In the genomic region with DNA sequence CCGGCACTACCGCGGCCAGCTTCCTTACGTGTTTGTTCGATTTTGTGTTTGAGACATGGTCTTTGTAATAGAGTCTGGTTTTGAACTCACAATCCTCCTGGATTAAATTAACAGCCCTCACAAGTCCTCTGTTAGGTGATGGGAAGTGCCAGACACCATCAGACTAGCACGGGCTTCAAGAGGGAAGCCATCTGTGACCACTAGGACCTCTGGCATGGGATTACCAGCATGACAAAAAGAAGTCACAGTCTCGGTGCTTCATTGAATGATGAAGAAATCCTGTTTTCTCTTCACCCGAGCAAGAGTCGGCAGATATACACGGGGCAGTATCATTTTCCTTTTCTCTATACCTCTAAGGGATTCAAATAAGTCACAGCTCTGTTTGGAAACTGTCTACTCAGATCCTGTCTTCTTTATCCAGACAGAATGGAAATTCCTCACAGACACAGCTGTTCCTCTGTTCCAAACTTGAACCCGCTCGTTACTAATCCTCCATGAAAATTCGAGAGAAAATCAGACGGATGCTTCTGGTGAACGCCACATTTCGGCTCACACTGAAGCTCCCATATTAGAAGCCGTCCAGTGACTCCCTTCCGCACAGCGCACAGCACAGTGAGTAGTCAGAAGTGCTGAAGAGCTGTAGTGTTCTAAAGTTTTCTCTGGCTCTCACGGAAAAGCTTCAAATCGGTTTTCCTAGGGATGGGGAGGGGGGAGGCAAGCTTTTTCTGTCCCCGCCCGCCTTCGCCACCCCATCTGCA, we compare ENCODE assay signal across 10 mouse cellular contexts. TPM values are rescaled to one million over a fixed set of nuclear protein-coding genes. Genes with fewer than 3 reads are reported as not detected.
A peak's percentile ranks its signal among the peaks of the same experiment; 100 is the strongest.
DNase-seq lines count a peak whose midpoint lies in the region; ATAC-seq lines count a peak whose summit lies in the region.
"Had no signal": no experiment of that assay in that cellular context is flagged by ENCODE, and none has a peak within 500 bp of the region (broad histone marks: within the 10 kb centered on the region; RNA-seq: fewer than 3 reads in every experiment).

No protein-coding gene starts in this region.

- H3K4me1 ChIP-seq in heart, embryonic 15.5 days (replicated peaks), result peaks cover 4% of the 10 kb centered on the region
- peaks cover 9% of the 10 kb centered on the region for H3K4me1 ChIP-seq in midbrain, embryonic 11.5 days (ENCODE audit: control insufficient read depth, insufficient read depth, low read length)

- peak overlapping the region; percentile 3; the same call in 1 of the 2 replicates for H3K9ac ChIP-seq in heart, embryonic 15.5 days
- peak overlapping the region; percentile 41 for H3K9ac ChIP-seq in midbrain, embryonic 11.5 days (ENCODE audit: low read length)

- peak overlapping the region; percentile 25 for H3K4me3 ChIP-seq in heart, embryonic 15.5 days
- H3K4me3 ChIP-seq in midbrain, embryonic 11.5 days (ENCODE audit: low read depth, low read length), result 0 out of 2 replicates have a peak overlapping the region, but pooled peaks have one; percentile 7
- H3K4me3 ChIP-seq: myocyte had no signal

- H3K4me2 ChIP-seq in heart, embryonic 15.5 days, result peak overlapping the region; percentile 55
- peak overlapping the region; percentile 35 for H3K4me2 ChIP-seq in midbrain, embryonic 11.5 days

- no peaks in the 10 kb centered on the region for H3K9me3 ChIP-seq in heart, embryonic 15.5 days (replicated peaks)
- no peaks in the 10 kb centered on the region for H3K9me3 ChIP-seq in midbrain, embryonic 11.5 days (ENCODE audit: control insufficient read depth, low read length)

- ATAC-seq in heart, embryonic 15.5 days (replicated peaks; ENCODE audit: insufficient number of reproducible peaks, insufficient read depth, low FRiP score, low read depth), result no peak
- ATAC-seq in midbrain, embryonic 11.5 days (ENCODE audit: low FRiP score), result peak; percentile 88

- H3K27ac ChIP-seq in heart, embryonic 15.5 days, result no peak overlapping the region
- peak overlapping the region; percentile 74 for H3K27ac ChIP-seq in midbrain, embryonic 11.5 days (ENCODE audit: low read depth, low read length)

- no peaks in the 10 kb centered on the region for H3K27me3 ChIP-seq in heart, embryonic 15.5 days
- H3K27me3 ChIP-seq in midbrain, embryonic 11.5 days (ENCODE audit: control insufficient read depth, insufficient read depth, low read length), result no peaks in the 10 kb centered on the region; the same call in 1 of the 2 replicates

- peak; percentile 30 to 36 for DNase-seq in cerebellum, postnatal 10 days
- DNase-seq in cerebellum, adult 18-20 months, result no peak
- peak; percentile 33 for DNase-seq in Muller cell, postnatal 12 days (ENCODE audit: inconsistent ontology term)
- DNase-seq in midbrain, embryonic 11.5 days (ENCODE audit: low spot score, missing footprints), result peak; percentile 93
- no peak for DNase-seq in cerebellum, postnatal 4 days (ENCODE audit: low spot score in 2 of 2)
- DNase-seq in adrenal gland, postnatal 4 days (ENCODE audit: low spot score in 2 of 2), result no peak
- no peak for DNase-seq in thymus, postnatal 25 days
- DNase-seq: adrenal gland, postnatal 14 days had no signal

- WGBS in heart, embryonic 15.5 days, result 47% methylated on average over 24 of the region's 24 CpGs
- 23% methylated on average over 24 of the region's 24 CpGs for WGBS in midbrain, embryonic 11.5 days

- H3K36me3 ChIP-seq in heart, embryonic 15.5 days, result no peaks in the 10 kb centered on the region
- no peaks in the 10 kb centered on the region for H3K36me3 ChIP-seq in midbrain, embryonic 11.5 days (ENCODE audit: control insufficient read depth, insufficient read depth, low read length)

RNA-seq across cellular contexts. Expression of gene Cstf2t, which starts 8.5 kb away (rescaled TPM):
- polyA plus RNA-seq in heart, embryonic 15.5 days (2015; fragmentation: Nextera tagmentation; extraction: Ambion mirVana), result 37.0 and 37.6 TPM in 2 replicates
- 52.4 and 53.7 TPM in 2 replicates for polyA plus RNA-seq in midbrain, embryonic 11.5 days (2014; fragmentation: Nextera tagmentation; extraction: Ambion mirVana)
- 10 to 100 TPM; 34.7 to 40.2 TPM for total RNA-seq in adrenal gland, postnatal 4 days (2021)

Comparison
In these comparisons a context has a peak if more than half of its experiments do, and no peak if none do; other contexts are left out.
1. DNase-seq: peak in cerebellum, postnatal 10 days (2 of 2), Muller cell, postnatal 12 days (single experiment) and midbrain, embryonic 11.5 days (single experiment); none in cerebellum, adult 18-20 months (0 of 2), cerebellum, postnatal 4 days (0 of 2), adrenal gland, postnatal 4 days (0 of 2) and thymus, postnatal 25 days (single experiment).